Mouse (Mus musculus): Measurements from ENCODE around the gene Poglut1.

- TF ChIP-seq POLR2A (IDR thresholded peaks at IDR 0.05; ENCODE audit: borderline replicate concordance, extremely low read depth, low read depth, low read length) (no peak), CTCF (IDR thresholded peaks at IDR 0.05; ENCODE audit: insufficient read depth, low read length) (no peak)
Observed at GRCm38 (mm10) chr16:38492551-38492950, 57.5 kb downstream of the Poglut1 start.
